Mouse (Mus musculus): ENCODE measurements around the gene Gm21870.
"Not testable (repeated sequence)": the region's sequence is repeated elsewhere in the genome, so short reads cannot be mapped to it uniquely, and the experiment has no call there.

Gene Gm21870

GRCm38 (mm10) chrX:33986716-33987115, at the start of gene Gm21870:
Gene Gm21870, minus strand, starts transcription at chrX:33986816.
- DNase-seq (ENCODE audit: low read depth) = not testable (repeated sequence)

GRCm38 (mm10) chrX:33956440-33956839, 30.2 kb downstream of the Gm21870 start, which contains the start of gene Btbd35f6:
Gene Btbd35f6, minus strand, starts transcription at chrX:33956540.
- not testable (repeated sequence) for DNase-seq (ENCODE audit: low read depth)

Measured in c-Kit-positive CD71-negative TER-119-negative erythroid progenitor cells, embryonic 14.5 days (primary cell).